Mouse (Mus musculus) liver, postnatal 0 days (tissue): ENCODE results near the gene Coq6.

Source experiments
- CTCF ChIP-seq: sonication (generic); IDR thresholded peaks from 2 replicates; pipeline ENCODE4 v1.5.1; 2016; ENCODE audit warnings: antibody characterized with exemption, low read depth
- EP300 ChIP-seq: IDR thresholded peaks from 2 replicates; pipeline ENCODE4 v1.6.1; 2016; ENCODE audit warnings: antibody characterized with exemption, low read depth, mild to moderate bottlenecking

- TF ChIP-seq CTCF: no peak
- TF ChIP-seq EP300: no peak
Observed at GRCm38 (mm10) chr12:84327111-84327512, 34.3 kb upstream of the Coq6 start.
